Mouse (Mus musculus) embryonic fibroblast, embryonic 13.5 days (primary cell): Measurements from ENCODE around the gene Med12l. TPM values are rescaled to one million over a fixed set of nuclear protein-coding genes. Genes with fewer than 3 reads are reported as not detected.

Experiments
- H3K27ac ChIP-seq: 2 replicates; pipeline ENCODE4 v1.5.1; 2012; ENCODE audit warnings: low read length, control low read depth, inconsistent platforms; ENCODE audit not compliant: insufficient read depth
- H3K4me1 ChIP-seq: 2 replicates; pipeline ENCODE4 v1.6.1; 2011; ENCODE audit warnings: low read length; ENCODE audit not compliant: control insufficient read depth, insufficient read depth
- H3K4me3 ChIP-seq: 2 replicates; pipeline ENCODE4 v1.5.1; 2011; ENCODE audit warnings: mild to moderate bottlenecking, control low read depth, low read length; ENCODE audit not compliant: insufficient read depth
- CTCF ChIP-seq: IDR thresholded peaks from 2 replicates; pipeline ENCODE4 v1.5.1; 2011; ENCODE audit warnings: mild to moderate bottlenecking, control low read depth, low read length, moderate library complexity, borderline replicate concordance; ENCODE audit not compliant: insufficient read depth
- POLR2A ChIP-seq: IDR thresholded peaks from 2 replicates; pipeline ENCODE4 v1.6.1; 2011; ENCODE audit warnings: low read depth, mild to moderate bottlenecking, control low read depth, low read length, moderate library complexity
- polyA plus RNA-seq: library from polyadenylated mRNA; stranded (reverse); fragments of >200 nt; gene quantifications from 2 replicates; pipeline ENCODE4 v1.2.4, GENCODE M21; 2011; ENCODE audit warnings: low read depth; ENCODE audit not compliant: missing spikeins, insufficient read length

The Med12l gene
- polyA plus RNA-seq, 1 experiment, result 0.97 TPM

- TF ChIP-seq POLR2A (no peak), CTCF (no peak)
- H3K27ac ChIP-seq, result peak overlapping the region; percentile 94
These were observed 290.3 kb downstream of the Med12l start for GRCm38 (mm10) chr3:59295699-59296562.

GRCm38 (mm10) chr3:59296563-59297130 is 291.0 kb downstream of the Med12l start:
- H3K4me3 ChIP-seq, result no peak overlapping the region
- TF ChIP-seq CTCF, result no peak
- no peak for TF ChIP-seq POLR2A
- H3K27ac ChIP-seq, result peak overlapping the region; percentile 94
- H3K4me1 ChIP-seq, result peaks cover 6% of the 10 kb centered on the region

More at GRCm38 (mm10) chr3:59295699-59296562, 290.3 kb downstream of the Med12l start:
- H3K4me1 ChIP-seq, result peaks cover 6% of the 10 kb centered on the region
- no peak overlapping the region for H3K4me3 ChIP-seq

GRCm38 (mm10) chr3:59297653-59298052 is 292.0 kb downstream of the Med12l start:
- TF ChIP-seq POLR2A (no peak), CTCF (no peak)
- Histone ChIP-seq H3K27ac (no peak overlapping the region), H3K4me3 (no peak overlapping the region), H3K4me1 (peaks cover 6% of the 10 kb centered on the region)

- H3K4me3 ChIP-seq, result no peak overlapping the region
- no peak for TF ChIP-seq POLR2A
- TF ChIP-seq CTCF, result no peak
- peak overlapping the region; percentile 64; the same call in 1 of the 2 replicates for H3K27ac ChIP-seq
- no peaks in the 10 kb centered on the region for H3K4me1 ChIP-seq
These were observed 299.3 kb downstream of the Med12l start for GRCm38 (mm10) chr3:59304944-59305343.

GRCm38 (mm10) chr3:59305518-59305917 is 299.9 kb downstream of the Med12l start:
- TF ChIP-seq CTCF, result no peak
- TF ChIP-seq POLR2A, result no peak
- H3K27ac ChIP-seq, result no peak overlapping the region; the same call in 1 of the 2 replicates
- H3K4me1 ChIP-seq, result no peaks in the 10 kb centered on the region
- no peak overlapping the region for H3K4me3 ChIP-seq

- H3K4me1 ChIP-seq, result 0 out of 2 replicates have a peak, but pooled peaks cover 4% of the 10 kb centered on the region
- no peak overlapping the region for H3K4me3 ChIP-seq
- no peak overlapping the region for H3K27ac ChIP-seq
- no peak for TF ChIP-seq CTCF
- no peak for TF ChIP-seq POLR2A
These were observed 307.0 kb downstream of the Med12l start for GRCm38 (mm10) chr3:59312610-59313009.

GRCm38 (mm10) chr3:59316077-59316476 is 310.5 kb downstream of the Med12l start:
- TF ChIP-seq CTCF, result no peak
- TF ChIP-seq POLR2A, result no peak
- Histone ChIP-seq H3K4me1 (0 out of 2 replicates have a peak, but pooled peaks cover 4% of the 10 kb centered on the region), H3K4me3 (no peak overlapping the region), H3K27ac (no peak overlapping the region)

- H3K4me1 ChIP-seq, result no peaks in the 10 kb centered on the region
- H3K27ac ChIP-seq, result no peak overlapping the region
- TF ChIP-seq POLR2A, result no peak
- no peak for TF ChIP-seq CTCF
- H3K4me3 ChIP-seq, result no peak overlapping the region
These were observed 315.8 kb downstream of the Med12l start for GRCm38 (mm10) chr3:59321278-59321876.

- TF ChIP-seq CTCF (no peak), POLR2A (no peak)
- H3K4me3 ChIP-seq, result no peak overlapping the region
- H3K27ac ChIP-seq, result no peak overlapping the region
- H3K4me1 ChIP-seq, result no peaks in the 10 kb centered on the region
These were observed 322.9 kb downstream of the Med12l start for GRCm38 (mm10) chr3:59328526-59328925.
